Mouse (Mus musculus): ENCODE measurements around the gene Scube3. TPM values are rescaled to one million over a fixed set of nuclear protein-coding genes. Genes with fewer than 3 reads are reported as not detected.

The Scube3 gene
- polyA plus RNA-seq, 1 experiment from 2014 or later, result 2.5 TPM

- TF ChIP-seq CTCF (IDR thresholded peaks at IDR 0.05; ENCODE audit: low read depth), result no peak
- Histone ChIP-seq H3K4me3 (ENCODE audit: low read depth, low read length) (no peak overlapping the region), H3K9me3 (ENCODE audit: low read depth, low read length) (no peaks in the 10 kb centered on the region), H3K9ac (no peak overlapping the region), H3K27ac (ENCODE audit: low read depth) (no peak overlapping the region), H3K4me1 (ENCODE audit: insufficient read depth) (0 out of 2 replicates have a peak, but pooled peaks cover 2% of the 10 kb centered on the region), H3K27me3 (ENCODE audit: insufficient read depth, low read length) (no peaks in the 10 kb centered on the region), H3K36me3 (ENCODE audit: insufficient read depth) (no peaks in the 10 kb centered on the region), H3K4me2 (no peak overlapping the region)
- ATAC-seq (ENCODE audit: insufficient read depth) (no peak), DNase-seq (no peak)
Observed at GRCm38 (mm10) chr17:28131156-28131555, 10.8 kb upstream of the Scube3 start.

GRCm38 (mm10) chr17:28133193-28133592 is 8.7 kb upstream of the Scube3 start:
- Histone ChIP-seq H3K4me3 (ENCODE audit: low read depth, low read length) (no peak overlapping the region), H3K36me3 (ENCODE audit: insufficient read depth) (no peaks in the 10 kb centered on the region), H3K27ac (ENCODE audit: low read depth) (no peak overlapping the region), H3K9me3 (ENCODE audit: low read depth, low read length) (no peaks in the 10 kb centered on the region), H3K4me2 (no peak overlapping the region), H3K9ac (no peak overlapping the region), H3K4me1 (ENCODE audit: insufficient read depth) (0 out of 2 replicates have a peak, but pooled peaks cover 3% of the 10 kb centered on the region), H3K27me3 (ENCODE audit: insufficient read depth, low read length) (no peaks in the 10 kb centered on the region)
- peak; percentile 85 for TF ChIP-seq CTCF (IDR thresholded peaks at IDR 0.05; ENCODE audit: low read depth)
- WGBS, result 6% methylated on average over 14 of the region's 14 CpGs
- DNase-seq, result peak; percentile 87
- no peak for ATAC-seq (ENCODE audit: insufficient read depth)

GRCm38 (mm10) chr17:28135496-28135895 is 6.4 kb upstream of the Scube3 start:
- Histone ChIP-seq H3K27me3 (ENCODE audit: insufficient read depth, low read length) (peaks cover 8% of the 10 kb centered on the region), H3K9me3 (ENCODE audit: low read depth, low read length) (no peaks in the 10 kb centered on the region), H3K36me3 (ENCODE audit: insufficient read depth) (no peaks in the 10 kb centered on the region), H3K27ac (ENCODE audit: low read depth) (no peak overlapping the region), H3K4me3 (ENCODE audit: low read depth, low read length) (no peak overlapping the region), H3K9ac (no peak overlapping the region), H3K4me2 (no peak overlapping the region), H3K4me1 (ENCODE audit: insufficient read depth) (0 out of 2 replicates have a peak, but pooled peaks cover 3% of the 10 kb centered on the region)
- ATAC-seq (ENCODE audit: insufficient read depth) (no peak), DNase-seq (no peak)
- 56% methylated on average over 3 of the region's 3 CpGs for WGBS
- no peak for TF ChIP-seq CTCF (IDR thresholded peaks at IDR 0.05; ENCODE audit: low read depth)

GRCm38 (mm10) chr17:28136266-28136665 is 5.7 kb upstream of the Scube3 start:
- Histone ChIP-seq H3K9me3 (ENCODE audit: low read depth, low read length) (no peaks in the 10 kb centered on the region), H3K36me3 (ENCODE audit: insufficient read depth) (no peaks in the 10 kb centered on the region), H3K27ac (ENCODE audit: low read depth) (peak overlapping the region; percentile 12; the same call in 1 of the 2 replicates), H3K4me3 (ENCODE audit: low read depth, low read length) (no peak overlapping the region), H3K4me2 (no peak overlapping the region), H3K9ac (no peak overlapping the region; the same call in 1 of the 2 replicates), H3K27me3 (ENCODE audit: insufficient read depth, low read length) (peaks cover 15% of the 10 kb centered on the region), H3K4me1 (ENCODE audit: insufficient read depth) (0 out of 2 replicates have a peak, but pooled peaks cover 3% of the 10 kb centered on the region)
- ATAC-seq (ENCODE audit: insufficient read depth) (no peak), DNase-seq (peak; percentile 72)
- no peak for TF ChIP-seq CTCF (IDR thresholded peaks at IDR 0.05; ENCODE audit: low read depth)
- WGBS, result 15% methylated on average over 5 of the region's 5 CpGs

- Histone ChIP-seq H3K9ac (no peak overlapping the region), H3K9me3 (ENCODE audit: low read depth, low read length) (no peaks in the 10 kb centered on the region), H3K27ac (ENCODE audit: low read depth) (no peak overlapping the region), H3K4me2 (no peak overlapping the region), H3K27me3 (ENCODE audit: insufficient read depth, low read length) (peaks cover 31% of the 10 kb centered on the region), H3K36me3 (ENCODE audit: insufficient read depth) (no peaks in the 10 kb centered on the region), H3K4me1 (ENCODE audit: insufficient read depth) (peaks cover 5% of the 10 kb centered on the region), H3K4me3 (ENCODE audit: low read depth, low read length) (no peak overlapping the region)
- ATAC-seq (ENCODE audit: insufficient read depth), result no peak
- no peak for DNase-seq
- TF ChIP-seq CTCF (IDR thresholded peaks at IDR 0.05; ENCODE audit: low read depth), result no peak
- WGBS, result 86% methylated on average over 8 of the region's 8 CpGs
Observed at GRCm38 (mm10) chr17:28138013-28138412, 3.9 kb upstream of the Scube3 start.

- no peak overlapping the region for H3K9ac ChIP-seq
- H3K36me3 ChIP-seq (ENCODE audit: insufficient read depth), result no peaks in the 10 kb centered on the region
- no peak overlapping the region for H3K27ac ChIP-seq (ENCODE audit: low read depth)
- H3K4me1 ChIP-seq (ENCODE audit: insufficient read depth), result peaks cover 10% of the 10 kb centered on the region
- DNase-seq (no peak), ATAC-seq (ENCODE audit: insufficient read depth) (no peak)
- peaks cover 34% of the 10 kb centered on the region for H3K27me3 ChIP-seq (ENCODE audit: insufficient read depth, low read length)
- no peak overlapping the region for H3K4me3 ChIP-seq (ENCODE audit: low read depth, low read length)
- H3K9me3 ChIP-seq (ENCODE audit: low read depth, low read length), result no peaks in the 10 kb centered on the region
- WGBS, result 46% methylated on average over 9 of the region's 9 CpGs
- H3K4me2 ChIP-seq, result no peak overlapping the region
- TF ChIP-seq CTCF (IDR thresholded peaks at IDR 0.05; ENCODE audit: low read depth), result no peak
Observed at GRCm38 (mm10) chr17:28138685-28139084, 3.3 kb upstream of the Scube3 start.

- WGBS, result 35% methylated on average over 13 of the region's 13 CpGs
- Histone ChIP-seq H3K27me3 (ENCODE audit: insufficient read depth, low read length) (peaks cover 49% of the 10 kb centered on the region), H3K27ac (ENCODE audit: low read depth) (0 out of 2 replicates have a peak overlapping the region, but pooled peaks have one; percentile 30), H3K4me3 (ENCODE audit: low read depth, low read length) (no peak overlapping the region), H3K4me1 (ENCODE audit: insufficient read depth) (peaks cover 18% of the 10 kb centered on the region), H3K9ac (no peak overlapping the region), H3K36me3 (ENCODE audit: insufficient read depth) (no peaks in the 10 kb centered on the region), H3K4me2 (no peak overlapping the region), H3K9me3 (ENCODE audit: low read depth, low read length) (no peaks in the 10 kb centered on the region)
- no peak for TF ChIP-seq CTCF (IDR thresholded peaks at IDR 0.05; ENCODE audit: low read depth)
- no peak for DNase-seq
- ATAC-seq (ENCODE audit: insufficient read depth), result no peak
Observed at GRCm38 (mm10) chr17:28140431-28141204, 1.3 kb upstream of the Scube3 start.
